Mouse (Mus musculus) myocyte (in vitro differentiated cells): ENCODE results near the gene Nfatc2. TPM values are rescaled to one million over a fixed set of nuclear protein-coding genes. Genes with fewer than 3 reads are reported as not detected.

Experiments
- H3K27me3 ChIP-seq: one replicate; pipeline ENCODE4 v1.6.1; 2011; ENCODE audit not compliant: control insufficient read depth, insufficient read depth, insufficient read length
- H3K36me3 ChIP-seq: one replicate; pipeline ENCODE4 v1.6.1; 2011; ENCODE audit not compliant: control insufficient read depth, insufficient read depth
- H3K4me2 ChIP-seq: one replicate; pipeline ENCODE4 v1.6.1; 2011; ENCODE audit warnings: low read depth, control low read depth
- H3K4me3 ChIP-seq: one replicate; pipeline ENCODE4 v1.5.1; 2011; ENCODE audit warnings: mild to moderate bottlenecking, control low read depth, moderate library complexity
- H3K79me2 ChIP-seq: one replicate; pipeline ENCODE4 v1.6.1; 2011; ENCODE audit not compliant: control insufficient read depth, insufficient read depth
- H3ac ChIP-seq: one replicate; pipeline ENCODE4 v1.6.1; 2011; ENCODE audit not compliant: control insufficient read depth, insufficient read length
- CEBPB ChIP-seq: IDR thresholded peaks from 2 replicates; pipeline ENCODE4 v1.6.1; 2011; ENCODE audit warnings: mild to moderate bottlenecking, moderate library complexity; ENCODE audit not compliant: poor library complexity, insufficient read depth, severe bottlenecking
- E2F4 ChIP-seq: IDR thresholded peaks from one replicate; pipeline ENCODE4 v1.6.1; 2011; ENCODE audit warnings: mild to moderate bottlenecking, control low read depth, moderate library complexity; ENCODE audit not compliant: insufficient read depth
- MAX ChIP-seq: IDR thresholded peaks from one replicate; pipeline ENCODE4 v1.6.1; 2011; ENCODE audit warnings: low read depth, mild to moderate bottlenecking, control low read depth
- MYOD1 ChIP-seq, 3 experiments: IDR thresholded peaks; one replicate each; pipeline ENCODE4 v1.6.1; 2011; ENCODE audit warnings: control low read depth in 2 of 3, low read depth in 2 of 3, mild to moderate bottlenecking in 2 of 3, moderate library complexity in 1 of 3; ENCODE audit not compliant: insufficient read length in 2 of 3, control insufficient read depth in 1 of 3
- MYOG ChIP-seq, 3 experiments: IDR thresholded peaks; one replicate each; pipeline ENCODE4 v1.6.1; 2011; ENCODE audit warnings: control low read depth in 2 of 3, low read depth in 2 of 3, mild to moderate bottlenecking in 2 of 3; ENCODE audit not compliant: insufficient read length in 2 of 3, control insufficient read depth in 1 of 3, insufficient read depth in 1 of 3
- POLR2A ChIP-seq: IDR thresholded peaks from one replicate; pipeline ENCODE4 v1.6.1; 2011; ENCODE audit warnings: low read depth, mild to moderate bottlenecking, control low read depth, moderate library complexity; ENCODE audit not compliant: insufficient read length
- POLR2AphosphoS2 ChIP-seq: IDR thresholded peaks from one replicate; pipeline ENCODE4 v1.6.1; 2011; ENCODE audit warnings: low read depth, control low read depth; ENCODE audit not compliant: insufficient read length
- REST ChIP-seq: IDR thresholded peaks from one replicate; pipeline ENCODE4 v1.6.1; 2011; ENCODE audit warnings: mild to moderate bottlenecking, control low read depth, moderate library complexity; ENCODE audit not compliant: insufficient read depth, insufficient read length
- SRF ChIP-seq: IDR thresholded peaks from one replicate; pipeline ENCODE4 v1.6.1; 2011; ENCODE audit warnings: low read depth; ENCODE audit not compliant: control insufficient read depth, insufficient read length
- TCF12 ChIP-seq: IDR thresholded peaks from one replicate; pipeline ENCODE4 v1.6.1; 2011; ENCODE audit warnings: mild to moderate bottlenecking, control low read depth; ENCODE audit not compliant: poor library complexity, insufficient read depth, severe bottlenecking
- TCF3 ChIP-seq: IDR thresholded peaks from one replicate; pipeline ENCODE4 v1.6.1; 2011; ENCODE audit warnings: low read depth, control low read depth; ENCODE audit not compliant: insufficient read length
- USF1 ChIP-seq: IDR thresholded peaks from one replicate; pipeline ENCODE4 v1.6.1; 2011; ENCODE audit warnings: low read depth, mild to moderate bottlenecking, control low read depth, moderate library complexity
- polyA plus RNA-seq: library from polyadenylated mRNA; unstranded; fragments of >200 nt; fragmentation: generic; extraction: Trizol; gene quantifications from one replicate; pipeline ENCODE4 v1.2.1, GENCODE M21; 2012; ENCODE audit warnings: missing spikeins

Gene Nfatc2
- polyA plus RNA-seq, 1 experiment = 0.55 TPM

DNA sequence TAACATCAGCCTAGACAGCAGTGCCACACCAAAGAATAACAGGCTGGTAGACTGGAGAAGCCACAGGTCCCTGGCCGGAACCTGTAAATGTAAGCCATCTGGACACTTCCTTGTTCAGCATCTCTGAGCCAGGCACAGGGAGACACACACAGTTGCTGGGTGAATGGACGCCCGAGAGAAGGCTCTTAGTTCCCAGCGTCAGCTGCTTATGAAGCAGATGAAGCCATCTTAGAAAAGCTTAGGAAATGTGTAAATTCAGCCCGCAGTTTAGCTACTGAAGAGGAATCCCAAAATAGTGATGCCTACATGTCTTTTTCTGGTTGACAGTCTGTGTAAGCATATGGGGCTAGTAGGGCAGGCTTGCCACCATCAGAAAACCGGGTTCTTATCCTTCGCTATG lies 169.1 kb downstream of the Nfatc2 start:
- Histone ChIP-seq H3K27me3 (no peaks in the 10 kb centered on the region), H3K79me2 (no peaks in the 10 kb centered on the region), H3K36me3 (no peaks in the 10 kb centered on the region), H3K4me2 (no peak overlapping the region), H3ac (no peak overlapping the region), H3K4me3 (no peak overlapping the region)
- TF ChIP-seq E2F4 (no peak), REST (no peak), MYOD1 (IDR thresholded peaks at IDR 0.05; ENCODE audit: control insufficient read depth in 1 of 3, insufficient read length in 2 of 3, low read depth in 2 of 3) (no peak), POLR2AphosphoS2 (no peak), MYOG (IDR thresholded peaks at IDR 0.05; ENCODE audit: control insufficient read depth in 1 of 3, insufficient read depth in 1 of 3, insufficient read length in 2 of 3, low read depth in 2 of 3) (no peak), TCF12 (no peak), USF1 (no peak), CEBPB (no peak)

DNA sequence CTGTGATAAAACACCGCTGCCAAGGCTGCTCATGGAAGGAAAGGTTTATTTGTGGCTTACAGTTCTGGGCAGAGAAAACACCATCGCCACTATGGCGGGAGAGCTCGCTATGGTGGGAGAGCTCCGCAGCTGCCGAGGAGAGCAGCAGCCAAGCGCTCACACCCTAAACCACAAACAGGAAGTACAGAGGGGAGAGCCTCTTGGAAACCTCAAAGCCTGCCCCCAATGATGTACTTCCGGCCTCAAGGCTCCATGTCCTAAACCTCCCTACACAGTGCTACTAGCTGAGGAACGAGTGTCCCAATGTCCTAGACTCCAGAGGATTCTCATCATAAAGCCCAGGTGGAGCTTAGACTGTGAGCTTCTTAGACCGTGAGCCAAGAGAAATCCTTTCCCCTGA lies 171.9 kb downstream of the Nfatc2 start:
- TF ChIP-seq POLR2A = no peak
- Histone ChIP-seq H3K27me3 (no peaks in the 10 kb centered on the region), H3K79me2 (no peaks in the 10 kb centered on the region), H3K4me2 (no peak overlapping the region), H3K36me3 (no peaks in the 10 kb centered on the region), H3K4me3 (no peak overlapping the region), H3ac (no peak overlapping the region)

DNA sequence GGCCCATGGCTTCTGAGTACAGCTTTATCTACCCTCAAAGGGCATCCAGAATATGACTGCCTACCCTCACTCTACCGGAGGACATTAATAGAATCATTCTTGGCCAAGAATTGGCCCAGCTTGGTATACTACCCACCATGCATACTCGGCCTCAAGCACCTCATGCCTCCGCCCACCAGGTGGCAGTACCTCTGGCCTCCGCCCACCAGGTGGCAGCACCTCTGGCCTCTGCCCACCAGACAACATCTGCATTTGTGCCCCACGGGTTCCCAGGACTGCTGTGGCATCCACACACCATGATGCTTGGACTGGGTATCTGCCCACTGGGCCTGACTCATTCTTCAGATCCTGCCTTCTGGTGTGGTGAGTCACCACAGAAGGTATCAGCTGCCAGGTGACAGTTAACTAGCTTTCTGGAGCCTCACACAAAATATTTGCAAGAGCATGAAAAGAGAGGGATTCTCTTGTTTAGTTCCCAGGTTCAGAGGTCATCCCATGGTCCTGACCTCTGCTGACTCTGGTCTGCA lies 173.0 kb downstream of the Nfatc2 start:
- Histone ChIP-seq H3K36me3 (no peaks in the 10 kb centered on the region), H3K4me2 (no peak overlapping the region), H3K27me3 (no peaks in the 10 kb centered on the region), H3K4me3 (no peak overlapping the region), H3ac (no peak overlapping the region), H3K79me2 (no peaks in the 10 kb centered on the region)
- TF ChIP-seq MYOD1 (IDR thresholded peaks at IDR 0.05; ENCODE audit: control insufficient read depth in 1 of 3, insufficient read length in 2 of 3, low read depth in 2 of 3) (no peak), POLR2AphosphoS2 (no peak), POLR2A (no peak), E2F4 (no peak), REST (no peak), TCF3 (no peak), MYOG (IDR thresholded peaks at IDR 0.05; ENCODE audit: control insufficient read depth in 1 of 3, insufficient read depth in 1 of 3, insufficient read length in 2 of 3, low read depth in 2 of 3) (no peak), SRF (no peak), MAX (no peak), USF1 (no peak), TCF12 (no peak), CEBPB (no peak)

Other genes with a start within 250 kb of the Nfatc2 start
- gene Atp9a, start 140.8 kb upstream of the Nfatc2 start, polyA plus RNA-seq = 41.6 TPM
- not detected for gene Sall4, start 166.3 kb upstream of the Nfatc2 start, polyA plus RNA-seq